Mouse (Mus musculus) small intestine, adult 2 months (tissue): ENCODE measurements around the gene Lsm11.

Experiments
- CTCF ChIP-seq: fragments of 200-500 bp; IDR thresholded peaks from 2 replicates; pipeline ENCODE4 v1.5.1; 2012; ENCODE audit warnings: low read depth, mild to moderate bottlenecking, control low read depth, inconsistent platforms, low read length, moderate library complexity, mixed read lengths; ENCODE audit not compliant: insufficient replicate concordance, insufficient read length; ENCODE audit errors: extremely low read depth
- POLR2A ChIP-seq: fragments of 200-500 bp; IDR thresholded peaks from 2 replicates; pipeline ENCODE4 v1.6.1; 2012; ENCODE audit warnings: low read depth, mild to moderate bottlenecking, control low read depth, inconsistent platforms, low read length, moderate library complexity

DNA sequence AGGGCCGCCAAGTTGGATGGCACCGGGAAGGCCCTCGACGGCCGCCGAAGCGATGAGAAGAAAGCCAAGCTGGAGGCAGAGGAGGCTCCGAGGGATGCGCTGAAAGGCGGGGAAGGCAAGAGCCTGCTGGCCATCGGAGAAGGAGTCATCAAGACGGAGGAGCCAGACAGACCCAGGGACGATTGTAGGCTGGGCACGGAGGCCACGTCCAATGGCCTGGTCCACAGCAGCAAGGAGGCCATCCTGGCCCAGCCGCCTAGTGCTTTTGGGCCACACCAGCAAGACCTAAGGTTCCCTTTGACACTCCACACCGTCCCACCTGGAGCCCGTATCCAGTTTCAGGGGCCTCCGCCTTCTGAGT lies 36.1 kb upstream of the Lsm11 start:
- TF ChIP-seq CTCF (no peak), POLR2A (no peak)
